Mouse (Mus musculus): ENCODE data around the gene Enc1. TPM values are rescaled to one million over a fixed set of nuclear protein-coding genes. Genes with fewer than 3 reads are reported as not detected.

The Enc1 gene
- polyA plus RNA-seq (2017; shearing (Covaris generic)): 1 to 10 TPM; 2.8 to 3.5 TPM

GRCm38 (mm10) chr13:97240965-97241786 lies at the start of gene Enc1:
Gene Enc1 (plus strand): TSS chr13:97241105.
- peak; percentile 83 for ATAC-seq

- no peak for ATAC-seq
Measured at GRCm38 (mm10) chr13:97192649-97193048, 48.3 kb upstream of the Enc1 start.

- ATAC-seq: no peak
Measured at GRCm38 (mm10) chr13:97193420-97193819, 47.5 kb upstream of the Enc1 start.

- no peak for ATAC-seq
Measured at GRCm38 (mm10) chr13:97196186-97196924, 44.5 kb upstream of the Enc1 start.

- no peak for ATAC-seq
Measured at GRCm38 (mm10) chr13:97196925-97197218, 44.0 kb upstream of the Enc1 start.

GRCm38 (mm10) chr13:97197932-97198562 lies 42.9 kb upstream of the Enc1 start, which contains the start of gene Hexb:
Gene Hexb (minus strand): TSS chr13:97198357.
- ATAC-seq: peak; percentile 97

GRCm38 (mm10) chr13:97199123-97199522 lies 41.8 kb upstream of the Enc1 start:
- ATAC-seq: no peak

- no peak for ATAC-seq
Measured at GRCm38 (mm10) chr13:97201076-97201475, 39.8 kb upstream of the Enc1 start.

- ATAC-seq: no peak
Measured at GRCm38 (mm10) chr13:97201896-97202295, 39.0 kb upstream of the Enc1 start.

- peak; percentile 65 for ATAC-seq
Measured at GRCm38 (mm10) chr13:97205052-97205701, 35.7 kb upstream of the Enc1 start.

GRCm38 (mm10) chr13:97206046-97206445 lies 34.9 kb upstream of the Enc1 start:
- no peak for ATAC-seq

GRCm38 (mm10) chr13:97207472-97208111 lies 33.3 kb upstream of the Enc1 start:
- no peak for ATAC-seq

GRCm38 (mm10) chr13:97208112-97208478 lies 32.8 kb upstream of the Enc1 start:
- peak; percentile 92 for ATAC-seq

- ATAC-seq: peak; percentile 2
Measured at GRCm38 (mm10) chr13:97208500-97209010, 32.4 kb upstream of the Enc1 start.

- ATAC-seq: no peak
Measured at GRCm38 (mm10) chr13:97214583-97215268, 26.2 kb upstream of the Enc1 start.

- no peak for ATAC-seq
Measured at GRCm38 (mm10) chr13:97215563-97215962, 25.3 kb upstream of the Enc1 start.

- ATAC-seq: no peak
Measured at GRCm38 (mm10) chr13:97216196-97216595, 24.7 kb upstream of the Enc1 start.

GRCm38 (mm10) chr13:97220022-97220421 lies 20.9 kb upstream of the Enc1 start:
- no peak for ATAC-seq

GRCm38 (mm10) chr13:97223856-97224255 lies 17.0 kb upstream of the Enc1 start:
- ATAC-seq: no peak

GRCm38 (mm10) chr13:97224341-97224982 lies 16.4 kb upstream of the Enc1 start:
- no peak for ATAC-seq

GRCm38 (mm10) chr13:97225130-97225529 lies 15.8 kb upstream of the Enc1 start:
- ATAC-seq: no peak
